Mouse (Mus musculus) A20 (cell line): Measurements from ENCODE around the gene Med26.

Experiments used
- DNase-seq: peaks from one replicate; pipeline ENCODE4 v3.0.0-alpha.2; 2011; ENCODE audit warnings: low read depth, low spot score

Med26 gene

GRCm38 (mm10) chr8:72547802-72548643 lies at the start of gene Med26:
Gene Med26, minus strand, starts transcription at chr8:72548270.
- peak; percentile 100 for DNase-seq

DNA sequence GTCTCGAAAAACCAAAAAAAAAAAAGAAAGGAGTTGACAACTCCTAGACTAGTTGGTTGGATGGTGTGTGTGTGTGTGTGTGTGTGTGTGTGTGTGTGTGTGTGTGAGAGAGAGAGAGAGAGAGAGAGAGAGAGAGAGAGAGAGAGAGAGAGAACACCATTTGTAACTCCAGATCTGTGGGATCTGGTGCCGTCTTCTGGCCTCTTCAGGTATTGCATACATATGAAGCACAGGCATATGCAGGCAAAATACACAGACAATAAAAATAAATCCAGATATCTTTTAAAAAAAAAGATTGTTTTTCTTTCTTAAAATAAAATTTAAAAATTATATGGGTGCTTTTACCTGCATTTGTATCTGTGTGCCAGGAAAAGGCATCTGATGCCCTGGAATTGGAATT lies 42.1 kb upstream of the Med26 start:
- DNase-seq: peak; percentile 71

DNA sequence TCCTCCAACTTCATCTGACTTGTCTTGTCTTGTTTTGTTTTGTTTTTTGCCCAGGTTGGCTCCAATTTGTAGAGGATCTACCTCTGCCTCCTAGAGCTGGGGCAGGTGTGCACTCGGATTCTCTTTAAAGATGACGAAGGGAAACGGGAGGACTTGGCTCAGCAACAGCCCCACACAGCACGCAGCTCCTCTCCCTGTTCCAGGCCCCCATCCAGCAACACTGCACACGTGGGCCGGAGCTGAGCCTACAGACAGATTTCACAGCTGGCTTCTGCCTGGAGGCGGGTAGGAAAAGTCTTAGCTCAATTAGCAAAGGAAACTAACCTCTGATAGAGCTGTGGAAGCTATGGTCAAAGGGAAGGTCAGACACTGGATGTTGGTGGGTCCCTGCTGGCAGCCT lies 41.2 kb upstream of the Med26 start:
- DNase-seq: no peak

- no peak for DNase-seq
These were observed 40.8 kb upstream of the Med26 start for GRCm38 (mm10) chr8:72588865-72589264.

- no peak for DNase-seq
These were observed 39.7 kb upstream of the Med26 start for GRCm38 (mm10) chr8:72587806-72588205.

DNA sequence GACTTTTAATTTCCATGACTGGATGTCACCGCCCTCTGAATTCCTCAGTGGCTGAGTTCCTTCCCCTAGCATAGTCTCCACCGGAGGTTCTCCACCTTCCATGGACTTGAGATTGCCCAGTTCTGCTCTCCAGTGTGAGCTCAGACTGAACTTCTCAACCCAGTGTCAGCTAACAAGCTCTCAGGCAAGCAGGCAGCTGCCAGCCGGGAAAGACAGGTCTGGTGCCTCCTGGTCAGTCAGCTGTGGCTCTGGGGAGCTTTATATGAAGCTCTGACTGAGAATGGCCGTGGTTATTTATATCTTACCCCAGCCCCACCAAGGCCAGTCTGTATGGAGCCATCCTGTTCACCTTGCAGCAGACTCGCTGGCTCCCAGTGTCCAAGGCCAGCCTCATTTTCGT lies 36.3 kb upstream of the Med26 start:
- no peak for DNase-seq

DNA sequence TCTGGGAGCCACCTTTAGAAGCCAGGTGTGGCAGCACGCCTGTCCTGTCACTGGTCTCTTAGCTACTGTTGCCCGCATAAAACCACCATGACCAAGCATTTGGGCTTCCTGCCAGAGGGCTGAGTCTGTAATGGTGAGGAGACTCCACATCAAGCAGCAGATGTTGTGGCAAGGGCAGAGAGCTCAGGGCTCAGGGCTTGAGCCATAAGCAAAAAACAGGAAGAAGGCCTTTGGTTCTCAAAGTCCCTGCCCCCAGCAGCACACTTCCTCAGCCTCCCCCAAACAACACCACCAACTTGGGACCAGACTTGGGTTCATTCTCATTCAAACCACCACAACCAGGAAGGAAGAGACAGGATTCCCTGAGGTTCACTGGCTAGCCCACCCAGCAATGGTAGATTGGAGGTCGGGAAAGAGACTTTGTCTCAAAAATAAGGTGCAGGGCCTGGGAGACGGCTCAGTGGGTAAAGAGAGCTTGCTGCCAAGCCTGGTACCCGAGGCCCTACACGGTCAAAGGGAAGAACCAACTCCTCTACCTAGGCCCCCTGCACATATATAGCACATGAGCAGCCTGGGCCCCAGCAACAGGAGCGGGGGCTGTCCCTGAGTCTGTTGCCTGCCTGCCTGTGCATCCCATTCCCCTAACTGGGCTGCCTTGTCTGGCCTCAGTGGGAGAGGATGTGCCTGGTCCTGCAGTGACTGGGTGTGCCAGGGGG lies 35.1 kb upstream of the Med26 start:
- peak; percentile 67 for DNase-seq

GRCm38 (mm10) chr8:72579374-72579773 lies 31.3 kb upstream of the Med26 start:
- no peak for DNase-seq

- DNase-seq: no peak
These were observed 29.9 kb upstream of the Med26 start for GRCm38 (mm10) chr8:72577941-72578340.

DNA sequence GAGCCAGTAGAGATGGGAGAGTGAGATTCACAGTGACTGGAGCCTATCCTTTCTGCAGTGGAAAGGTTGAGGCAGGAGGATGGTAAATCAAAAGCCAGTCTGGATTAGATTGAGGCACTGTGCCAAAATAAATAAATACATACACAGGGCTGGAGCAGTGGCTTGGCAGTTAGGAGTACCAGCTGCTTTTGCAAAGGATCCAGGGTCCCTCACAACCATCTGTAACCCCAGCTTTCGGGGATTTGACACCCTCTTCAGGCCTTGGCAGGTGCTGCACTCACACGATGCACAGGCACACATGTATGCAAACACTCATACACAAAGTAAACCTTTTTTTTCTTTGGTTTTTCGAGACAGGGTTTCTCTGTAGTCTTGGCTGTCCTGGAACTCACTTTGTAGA lies 29.2 kb upstream of the Med26 start:
- no peak for DNase-seq

GRCm38 (mm10) chr8:72575915-72576314 lies 27.8 kb upstream of the Med26 start:
- DNase-seq: no peak

DNA sequence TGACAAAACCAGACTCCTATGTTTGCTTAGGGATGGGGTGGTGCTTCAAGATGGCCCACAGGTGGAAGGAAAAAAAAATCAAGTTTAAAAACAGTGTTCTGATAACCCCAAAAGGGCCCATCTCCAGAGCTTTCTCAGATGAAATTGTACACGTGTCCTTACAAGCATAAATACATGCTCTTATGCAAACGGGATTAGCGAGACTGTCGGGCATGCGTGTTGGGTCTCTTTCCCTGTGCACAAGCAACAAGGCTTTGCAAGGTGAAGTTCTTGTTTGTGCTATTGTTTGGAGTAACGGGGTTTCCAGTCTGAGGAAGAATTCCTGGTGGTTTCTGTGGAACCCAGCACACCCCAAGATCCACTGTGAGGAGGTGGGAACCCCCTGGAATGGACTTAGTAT lies 25.4 kb upstream of the Med26 start:
- DNase-seq: no peak

GRCm38 (mm10) chr8:72572507-72572906 lies 24.4 kb upstream of the Med26 start:
- no peak for DNase-seq

GRCm38 (mm10) chr8:72571611-72572473 lies 23.8 kb upstream of the Med26 start, which contains the start of gene Tmem38a:
Gene Tmem38a, plus strand, starts transcription at chr8:72572055.
- peak; percentile 86 for DNase-seq

DNA sequence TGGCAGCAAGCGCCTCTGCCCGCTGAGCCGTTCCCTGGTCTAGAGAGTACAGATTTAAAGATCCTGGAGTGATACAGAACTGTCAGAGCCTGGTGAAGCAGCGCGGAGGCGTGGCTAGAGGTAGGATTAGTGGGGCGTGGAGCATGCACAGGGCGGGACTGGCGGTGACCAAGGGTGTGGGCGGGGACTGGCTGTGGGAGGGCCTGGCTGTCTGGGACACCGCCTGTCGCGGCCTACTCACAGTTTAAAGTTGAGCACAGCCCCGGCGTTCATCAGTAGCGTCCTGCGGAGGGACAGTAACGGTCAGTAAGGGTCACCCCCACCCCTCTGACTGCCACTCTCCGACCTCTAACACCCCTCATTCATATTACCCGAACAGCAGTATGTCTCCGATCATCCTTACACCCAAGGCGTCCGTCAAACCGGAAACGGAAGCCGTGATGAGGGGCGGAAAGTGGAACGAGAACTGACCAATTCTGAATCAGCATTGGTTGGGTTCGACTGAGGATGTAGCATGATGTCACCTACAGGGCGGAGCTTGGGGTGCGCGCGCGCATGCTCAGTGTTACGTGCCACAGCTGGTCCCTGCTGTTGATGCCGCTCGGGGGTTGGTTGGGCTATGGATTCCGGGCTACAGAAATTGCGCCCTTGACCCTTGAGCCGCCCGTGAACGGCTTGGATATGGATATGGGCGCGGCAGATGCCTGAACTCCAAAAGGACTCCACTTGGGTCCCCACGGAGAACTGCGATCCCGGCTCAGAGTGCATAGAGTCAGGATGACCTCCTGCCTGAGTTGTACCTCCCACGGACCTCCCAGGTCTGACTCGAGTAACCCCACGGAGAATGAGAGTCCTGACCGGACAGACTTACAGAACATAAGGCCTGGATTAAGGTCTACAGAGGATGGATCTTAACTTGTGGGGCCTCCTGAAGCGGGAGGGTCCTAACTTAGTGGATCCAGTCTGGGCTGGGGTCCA lies 22.9 kb upstream of the Med26 start, which contains the start of gene Smim7:
Gene Smim7, minus strand, starts transcription at position 456 of the 978 bp plus-strand sequence.
- DNase-seq: peak; percentile 100

GRCm38 (mm10) chr8:72565970-72566369 lies 17.9 kb upstream of the Med26 start:
- no peak for DNase-seq

- no peak for DNase-seq
These were observed 13.1 kb upstream of the Med26 start for GRCm38 (mm10) chr8:72561111-72561689.

DNA sequence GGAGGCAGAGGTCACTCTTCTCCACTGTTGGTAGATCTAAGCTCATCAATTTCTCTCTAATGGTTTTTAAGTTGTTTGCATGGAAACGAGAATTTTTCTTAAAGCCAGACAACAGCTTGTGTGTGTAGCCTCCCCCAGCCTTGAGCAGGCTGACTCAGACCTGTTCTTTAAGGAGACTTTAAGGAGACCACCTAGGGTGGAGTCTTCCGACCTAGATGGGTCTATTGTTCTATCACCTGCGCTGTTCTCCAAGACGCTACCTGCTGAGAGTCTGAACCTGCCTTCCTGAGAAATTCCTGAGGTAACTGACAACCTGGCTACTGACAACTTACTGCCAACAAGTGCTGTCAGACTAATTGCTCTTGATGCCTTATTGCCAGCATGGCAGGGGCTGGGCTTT lies 7.7 kb upstream of the Med26 start:
- DNase-seq: no peak

DNA sequence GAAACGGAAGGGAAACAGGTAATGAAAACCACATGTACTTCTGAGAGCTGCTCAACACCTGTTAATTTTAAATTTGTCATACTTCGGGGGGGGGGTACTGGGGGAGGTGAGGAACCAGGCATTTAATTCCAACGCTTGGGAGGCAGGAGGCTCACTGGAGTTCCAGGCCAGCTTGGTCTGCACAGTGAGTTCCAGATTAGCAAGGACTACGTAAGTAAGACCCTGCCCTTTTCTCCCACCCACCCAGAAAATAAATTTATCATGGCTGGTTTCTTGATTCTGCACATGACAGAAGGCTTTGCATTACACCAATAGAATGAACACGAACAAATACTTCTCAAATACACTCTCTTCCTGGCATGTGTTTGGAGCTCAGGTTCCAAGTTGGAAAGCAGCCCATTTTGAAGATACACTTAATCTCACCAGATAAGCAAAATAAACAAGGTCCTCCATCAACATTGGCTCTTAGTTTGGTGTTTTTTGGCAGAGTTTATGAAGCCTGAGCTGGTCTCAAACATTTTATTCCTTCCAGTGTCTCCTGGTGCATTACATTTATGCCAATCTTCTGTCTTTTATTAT lies 1.3 kb upstream of the Med26 start:
- no peak for DNase-seq
